Mouse (Mus musculus) forebrain, postnatal 0 days (tissue): ENCODE results near the gene Prdm1. TPM values are rescaled to one million over a fixed set of nuclear protein-coding genes. Genes with fewer than 3 reads are reported as not detected.

Source experiments
- ATAC-seq: fragments of 200-750 bp; cut with Nextera tagmentation; 2 replicates; pipeline ENCODE4 v1.8.0; 2017; ENCODE audit warnings: mild to moderate bottlenecking, moderate library complexity
- DNase-seq: peaks from one replicate; pipeline ENCODE4 v3.0.0-alpha.2; 2015
- H3K27ac ChIP-seq: fragments of 300-500 bp; sonication (generic); 2 replicates; pipeline ENCODE4 v1.5.1; 2014; ENCODE audit warnings: low read depth, mild to moderate bottlenecking, antibody characterized with exemption, low read length, moderate library complexity, mixed read lengths
- H3K27me3 ChIP-seq: fragments of 300-500 bp; sonication (generic); 2 replicates; pipeline ENCODE4 v1.6.1; 2014; ENCODE audit warnings: mild to moderate bottlenecking, low read length, mixed read lengths; ENCODE audit not compliant: insufficient read depth
- H3K36me3 ChIP-seq: fragments of 300-500 bp; sonication (generic); 2 replicates; pipeline ENCODE4 v1.6.1; 2014; ENCODE audit warnings: mild to moderate bottlenecking, moderate library complexity; ENCODE audit not compliant: insufficient read depth
- H3K4me1 ChIP-seq: fragments of 300-500 bp; sonication (generic); 2 replicates; pipeline ENCODE4 v1.6.1; 2014; ENCODE audit warnings: antibody characterized with exemption; ENCODE audit not compliant: insufficient read depth
- H3K4me2 ChIP-seq: fragments of 300-500 bp; sonication (generic); 2 replicates; pipeline ENCODE4 v1.6.1; 2014; ENCODE audit warnings: low read depth, mild to moderate bottlenecking, moderate library complexity
- H3K4me3 ChIP-seq: fragments of 300-500 bp; sonication (generic); 2 replicates; pipeline ENCODE4 v1.5.1; 2014; ENCODE audit warnings: low read depth, low read length, mixed read lengths
- H3K9ac ChIP-seq: fragments of 300-500 bp; sonication (generic); 2 replicates; pipeline ENCODE4 v1.6.1; 2014; ENCODE audit warnings: mild to moderate bottlenecking
- H3K9me3 ChIP-seq: fragments of 300-500 bp; sonication (generic); 2 replicates; pipeline ENCODE4 v1.6.1; 2016; ENCODE audit warnings: low read length
- CTCF ChIP-seq: sonication (generic); IDR thresholded peaks from 2 replicates; pipeline ENCODE4 v1.5.1; 2016; ENCODE audit warnings: antibody characterized with exemption, control low read depth, low read depth
- WGBS: fragments of 180-500 bp; shearing (Covaris S2); extraction: QIAGEN DNeasy Blood & Tissue Kit; methylation state at CpG from one replicate; pipeline ENCODE4 v1.1.7; 2014; 5-methylcytosine and 5-hydroxymethylcytosine counted together
- polyA plus RNA-seq: library from polyadenylated mRNA; unstranded; fragments of >200 nt; fragmentation: Nextera tagmentation; extraction: Ambion mirVana; gene quantifications from 2 replicates; pipeline ENCODE4 v1.2.1, GENCODE M21; 2015
- total RNA-seq: library from RNA; depleted of rRNA; stranded (reverse); fragments of >200 nt; gene quantifications from 2 replicates; pipeline ENCODE4 v1.2.3, GENCODE M21; 2014

The Prdm1 gene
- total and polyA plus RNA-seq, 2 experiments from 2014 or later = 0.25 to 0.71 TPM

- Histone ChIP-seq H3K27me3 (no peaks in the 10 kb centered on the region), H3K4me2 (no peak overlapping the region), H3K4me3 (no peak overlapping the region), H3K36me3 (no peaks in the 10 kb centered on the region), H3K9ac (no peak overlapping the region), H3K27ac (no peak overlapping the region), H3K4me1 (no peaks in the 10 kb centered on the region), H3K9me3 (no peaks in the 10 kb centered on the region)
- TF ChIP-seq CTCF = no peak
- DNase-seq (no peak), ATAC-seq (no peak)
- WGBS = 54% methylated on average over 12 of the region's 12 CpGs
Measured at GRCm38 (mm10) chr10:44448165-44448564, 80.1 kb downstream of the Prdm1 start.

- Histone ChIP-seq H3K27ac (no peak overlapping the region), H3K4me3 (no peak overlapping the region), H3K4me1 (no peaks in the 10 kb centered on the region), H3K4me2 (no peak overlapping the region), H3K27me3 (no peaks in the 10 kb centered on the region), H3K9me3 (no peaks in the 10 kb centered on the region), H3K9ac (no peak overlapping the region), H3K36me3 (no peaks in the 10 kb centered on the region)
- DNase-seq (no peak), ATAC-seq (no peak)
- no peak for TF ChIP-seq CTCF
- WGBS = 91% methylated on average over 14 of the region's 14 CpGs
Measured at GRCm38 (mm10) chr10:44447406-44448139, 80.7 kb downstream of the Prdm1 start.

- Histone ChIP-seq H3K4me3 (no peak overlapping the region), H3K36me3 (no peaks in the 10 kb centered on the region), H3K9me3 (no peaks in the 10 kb centered on the region), H3K27me3 (no peaks in the 10 kb centered on the region), H3K27ac (no peak overlapping the region), H3K9ac (no peak overlapping the region), H3K4me2 (no peak overlapping the region), H3K4me1 (no peaks in the 10 kb centered on the region)
- TF ChIP-seq CTCF = no peak
- ATAC-seq (no peak), DNase-seq (no peak)
- 83% methylated on average over 10 of the region's 10 CpGs for WGBS
Measured at GRCm38 (mm10) chr10:44447001-44447400, 81.3 kb downstream of the Prdm1 start.

- WGBS = 11% methylated on average over 4 of the region's 4 CpGs
- no peaks in the 10 kb centered on the region for H3K27me3 ChIP-seq
- no peak overlapping the region for H3K4me2 ChIP-seq
- no peak for DNase-seq
- no peak for TF ChIP-seq CTCF
- H3K4me1 ChIP-seq = no peaks in the 10 kb centered on the region
- no peak for ATAC-seq
- H3K36me3 ChIP-seq = no peaks in the 10 kb centered on the region
- H3K27ac ChIP-seq = no peak overlapping the region
- H3K4me3 ChIP-seq = no peak overlapping the region
- H3K9ac ChIP-seq = no peak overlapping the region
- H3K9me3 ChIP-seq = no peaks in the 10 kb centered on the region
Measured at GRCm38 (mm10) chr10:44444415-44444814, 83.9 kb downstream of the Prdm1 start.

GRCm38 (mm10) chr10:44443696-44444095, 84.6 kb downstream of the Prdm1 start:
- Histone ChIP-seq H3K27me3 (no peaks in the 10 kb centered on the region), H3K4me2 (no peak overlapping the region), H3K27ac (no peak overlapping the region), H3K9me3 (no peaks in the 10 kb centered on the region), H3K9ac (no peak overlapping the region), H3K36me3 (no peaks in the 10 kb centered on the region), H3K4me3 (no peak overlapping the region), H3K4me1 (no peaks in the 10 kb centered on the region)
- ATAC-seq (no peak), DNase-seq (no peak)
- 63% methylated on average over 12 of the region's 12 CpGs for WGBS
- TF ChIP-seq CTCF = no peak

- no peaks in the 10 kb centered on the region for H3K36me3 ChIP-seq
- ATAC-seq = no peak
- no peak overlapping the region for H3K4me3 ChIP-seq
- TF ChIP-seq CTCF = no peak
- H3K27me3 ChIP-seq = no peaks in the 10 kb centered on the region
- H3K9ac ChIP-seq = no peak overlapping the region
- no peak overlapping the region for H3K27ac ChIP-seq
- no peak overlapping the region for H3K4me2 ChIP-seq
- H3K9me3 ChIP-seq = no peaks in the 10 kb centered on the region
- WGBS = 90% methylated on average over 11 of the region's 11 CpGs
- no peak for DNase-seq
- H3K4me1 ChIP-seq = no peaks in the 10 kb centered on the region
Measured at GRCm38 (mm10) chr10:44439732-44440131, 88.6 kb downstream of the Prdm1 start.

- Histone ChIP-seq H3K4me1 (no peaks in the 10 kb centered on the region), H3K4me2 (no peak overlapping the region), H3K9me3 (no peaks in the 10 kb centered on the region), H3K9ac (no peak overlapping the region), H3K27ac (no peak overlapping the region), H3K4me3 (no peak overlapping the region), H3K36me3 (no peaks in the 10 kb centered on the region), H3K27me3 (no peaks in the 10 kb centered on the region)
- 88% methylated on average over 1 of the region's 1 CpGs for WGBS
- no peak for DNase-seq
- no peak for ATAC-seq
- no peak for TF ChIP-seq CTCF
Measured at GRCm38 (mm10) chr10:44437614-44438013, 90.7 kb downstream of the Prdm1 start.
